Mouse (Mus musculus) retina, adult 2 months (tissue): ENCODE results near the gene Maml1.
"Not testable (repeated sequence)": the region's sequence is repeated elsewhere in the genome, so short reads cannot be mapped to it uniquely, and the experiment has no call there.

Experiments
- DNase-seq: peaks from one replicate; pipeline ENCODE4 v3.0.0-alpha.2; 2012; ENCODE audit warnings: low read depth, low spot score

Gene Maml1

DNA sequence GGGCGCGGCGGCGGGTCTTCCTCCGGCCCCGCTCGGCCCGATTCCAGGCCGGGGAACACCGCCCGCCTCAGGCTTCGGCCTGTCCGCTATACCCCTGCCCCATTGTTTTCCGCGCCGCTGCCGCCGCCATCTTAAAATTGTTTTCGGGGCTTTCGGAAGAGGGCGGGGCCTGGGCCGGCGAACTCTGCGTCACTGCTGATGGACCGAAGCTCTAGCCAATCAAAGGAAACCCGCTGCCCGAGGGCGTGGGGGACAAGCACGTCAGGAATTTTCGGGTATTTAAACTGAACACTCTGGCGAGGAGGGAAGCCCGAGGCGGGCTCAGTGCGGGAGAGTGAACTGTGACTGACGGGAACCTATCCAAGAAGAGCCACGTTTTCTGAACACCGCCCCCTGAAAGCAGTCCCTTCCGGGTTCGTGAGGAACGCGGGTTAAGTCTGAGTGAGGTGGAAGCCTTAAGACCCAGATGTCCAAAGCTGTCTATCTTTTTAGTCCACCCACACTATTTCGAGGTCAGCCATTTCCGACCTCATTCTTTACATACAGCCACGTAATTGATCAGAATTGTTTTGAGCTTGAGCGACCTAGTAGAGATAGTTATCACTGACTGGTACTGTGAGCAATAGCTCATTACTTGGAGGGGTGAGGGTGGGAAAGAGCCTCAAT, at the start of gene Maml1:
Maml1 (minus strand) TSS at position 122 of the 666 bp plus-strand sequence.
- peak; percentile 92 for DNase-seq

DNA sequence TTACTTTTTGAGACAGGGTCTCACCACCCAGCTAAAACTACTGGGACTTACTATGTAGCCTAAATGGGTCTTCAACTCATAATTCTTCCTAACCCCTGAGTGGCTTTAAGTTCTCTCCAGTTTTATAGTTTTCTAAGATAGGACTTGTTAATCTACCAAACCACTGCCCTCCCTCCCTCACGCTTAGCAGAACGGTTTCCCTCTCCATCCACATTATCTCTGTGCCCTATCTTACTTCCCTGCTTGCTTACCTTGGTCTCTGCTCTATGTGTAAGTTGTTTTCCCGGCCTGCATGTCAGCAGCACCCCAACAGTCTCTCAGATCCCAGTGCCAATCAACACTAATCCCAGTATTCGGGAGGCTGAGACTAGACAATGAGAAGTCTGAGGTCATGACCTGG, 44.8 kb upstream of the Maml1 start:
- DNase-seq = no peak

DNA sequence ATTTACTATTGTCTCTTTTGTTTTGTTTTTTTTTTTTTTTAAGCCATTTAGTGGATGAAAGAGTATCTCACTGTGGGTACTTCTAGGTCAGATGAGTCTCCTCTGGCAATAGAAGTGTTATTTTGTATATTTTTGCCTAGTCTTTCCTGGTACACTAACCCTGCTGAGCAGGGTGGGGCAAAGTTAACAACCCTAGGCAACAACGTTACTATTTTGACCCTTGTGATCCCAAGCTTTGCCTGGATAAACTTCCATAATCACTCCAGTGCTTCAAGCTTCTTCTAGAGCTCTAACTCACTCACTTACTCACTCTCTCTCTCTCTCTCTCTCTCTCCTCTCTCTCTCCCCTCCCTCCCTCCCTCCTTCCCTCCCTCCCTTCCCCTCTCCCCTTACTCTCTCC, 44.0 kb upstream of the Maml1 start:
- DNase-seq = no peak

DNA sequence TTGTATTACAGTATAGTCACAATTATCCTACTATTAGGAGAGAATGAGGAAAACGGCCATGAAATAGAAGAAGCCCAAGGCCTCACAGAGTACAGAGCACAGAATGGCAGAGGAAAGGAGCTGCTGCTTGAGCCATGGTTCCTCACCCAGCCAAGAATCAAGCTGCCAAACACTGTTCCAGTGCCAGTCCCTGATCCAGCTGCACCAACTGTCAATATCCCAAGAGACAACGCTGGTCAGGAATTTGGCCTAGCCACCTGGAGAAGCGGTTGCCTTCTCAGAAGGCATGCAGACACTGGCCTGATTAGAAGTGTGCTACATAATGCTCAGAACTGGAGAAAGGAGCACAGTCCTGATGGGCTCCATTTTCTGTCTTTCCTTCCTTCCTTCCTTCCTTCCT, 41.1 kb upstream of the Maml1 start:
- no peak for DNase-seq

DNA sequence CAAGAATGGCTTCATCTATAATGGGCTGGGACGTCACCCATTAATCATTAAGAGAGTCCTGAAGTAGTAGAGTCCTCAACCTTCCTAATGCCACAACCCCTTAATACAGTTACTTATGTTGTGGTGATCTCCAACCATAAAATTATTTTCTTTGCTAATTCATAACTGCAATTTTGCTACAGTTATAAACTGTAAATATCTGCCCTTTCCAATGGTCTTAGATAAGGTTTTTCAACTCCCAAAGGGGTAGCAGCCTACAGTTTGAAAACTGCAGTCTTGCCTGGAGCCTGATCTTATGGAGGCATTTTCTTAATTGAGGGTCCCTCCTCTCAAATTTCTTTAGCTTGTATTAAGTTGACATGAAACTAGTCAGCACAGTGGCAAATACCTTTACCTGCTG, 37.3 kb upstream of the Maml1 start:
- DNase-seq = no peak

DNA sequence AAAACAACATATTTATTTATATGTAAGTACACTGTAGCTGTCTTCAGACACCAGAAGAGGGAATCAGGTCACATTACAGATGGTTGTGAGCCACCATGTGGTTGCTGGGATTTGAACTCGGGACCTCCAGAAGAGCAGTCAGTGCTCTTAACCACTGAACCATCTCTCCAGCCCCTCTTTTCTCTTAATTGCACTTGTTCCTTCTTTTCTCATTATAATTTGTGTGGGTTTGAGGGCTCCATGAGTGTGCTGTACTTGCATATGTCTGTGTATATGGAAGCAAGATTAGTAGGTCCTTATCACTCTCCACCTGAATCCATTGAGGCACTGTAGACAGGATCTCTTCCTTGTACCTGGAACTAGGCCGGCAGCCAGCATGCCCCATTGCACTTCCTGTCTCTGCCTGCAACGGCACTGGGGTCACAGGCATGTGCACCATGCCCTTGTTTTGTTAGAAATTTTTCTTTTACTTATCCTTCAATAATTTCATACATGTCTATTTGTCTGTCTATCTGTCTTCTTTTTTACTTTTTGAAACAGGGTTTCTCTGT, 36.0 kb upstream of the Maml1 start:
- DNase-seq = no peak

DNA sequence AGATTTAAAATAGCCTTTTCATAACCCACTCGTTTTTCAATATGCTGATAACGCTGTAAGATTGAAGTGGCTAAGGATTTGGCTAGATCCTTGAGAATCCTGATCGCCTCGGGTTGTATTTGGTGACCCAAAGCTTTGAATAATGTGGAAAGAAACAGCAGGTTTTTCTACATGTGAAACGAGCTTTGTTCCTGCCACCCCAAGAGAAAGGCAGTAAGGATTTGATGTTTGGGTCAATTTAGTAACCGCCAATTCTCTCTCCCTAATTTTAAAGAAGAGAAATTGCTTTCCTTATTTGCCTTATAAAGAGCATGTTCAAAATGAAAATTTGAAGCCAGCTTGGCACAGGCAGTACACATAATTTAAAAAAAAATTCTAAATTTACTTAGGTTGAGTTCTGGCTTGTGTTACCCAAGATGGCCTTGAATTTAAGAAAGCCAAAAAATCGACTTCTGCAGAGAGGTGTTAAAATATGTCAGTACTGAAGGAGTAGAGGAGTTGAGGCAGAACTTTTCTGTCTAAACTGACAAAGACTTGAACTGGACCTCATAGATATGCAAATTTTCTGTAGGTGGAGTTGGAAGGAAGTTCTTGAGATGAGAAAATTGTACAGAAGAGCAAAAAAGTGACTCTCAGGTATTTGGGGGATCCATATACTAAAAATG, 34.3 kb upstream of the Maml1 start:
- no peak for DNase-seq

DNA sequence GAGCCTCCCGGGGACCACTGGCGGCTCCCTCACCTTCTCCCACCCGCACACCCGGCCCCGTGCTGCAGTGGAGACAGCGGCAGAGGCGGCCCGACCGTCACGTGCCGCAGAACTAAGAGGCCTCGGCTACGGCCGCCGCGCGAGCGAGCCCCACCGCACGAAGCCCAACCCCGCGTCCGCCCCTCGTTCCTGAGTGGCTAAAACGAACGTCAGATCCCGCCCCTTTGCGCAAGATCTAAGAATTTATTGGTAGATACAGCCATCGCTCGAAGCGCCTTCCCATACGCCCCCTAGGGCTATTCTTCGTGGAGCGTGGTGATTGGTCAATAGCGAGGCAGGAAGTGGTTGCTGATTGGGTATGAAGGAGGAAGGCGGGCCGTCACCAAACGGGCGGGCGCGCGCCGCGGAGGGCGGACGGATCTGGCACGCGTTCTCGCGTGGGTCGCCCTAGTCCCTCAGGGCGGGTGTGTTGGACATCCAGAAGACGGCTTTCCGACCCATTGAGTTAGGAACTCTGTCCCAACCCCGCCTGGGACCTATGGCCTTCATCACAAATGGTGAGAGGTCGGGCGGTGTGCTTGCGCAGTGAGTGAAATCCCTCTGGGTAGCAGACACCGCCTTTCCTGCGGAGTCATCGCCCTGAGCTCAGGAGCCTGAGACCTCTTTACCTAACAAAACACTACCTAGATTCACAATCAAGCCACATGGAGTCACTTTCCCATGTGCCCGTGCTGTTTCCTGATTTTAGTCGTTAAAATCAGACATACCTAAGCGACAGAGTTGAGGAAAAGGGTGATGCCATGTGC, 33.6 kb upstream of the Maml1 start, which contains the start of gene Canx:
Canx (minus strand) TSS at position 178 of the 806 bp plus-strand sequence.
- peak; percentile 99 for DNase-seq

DNA sequence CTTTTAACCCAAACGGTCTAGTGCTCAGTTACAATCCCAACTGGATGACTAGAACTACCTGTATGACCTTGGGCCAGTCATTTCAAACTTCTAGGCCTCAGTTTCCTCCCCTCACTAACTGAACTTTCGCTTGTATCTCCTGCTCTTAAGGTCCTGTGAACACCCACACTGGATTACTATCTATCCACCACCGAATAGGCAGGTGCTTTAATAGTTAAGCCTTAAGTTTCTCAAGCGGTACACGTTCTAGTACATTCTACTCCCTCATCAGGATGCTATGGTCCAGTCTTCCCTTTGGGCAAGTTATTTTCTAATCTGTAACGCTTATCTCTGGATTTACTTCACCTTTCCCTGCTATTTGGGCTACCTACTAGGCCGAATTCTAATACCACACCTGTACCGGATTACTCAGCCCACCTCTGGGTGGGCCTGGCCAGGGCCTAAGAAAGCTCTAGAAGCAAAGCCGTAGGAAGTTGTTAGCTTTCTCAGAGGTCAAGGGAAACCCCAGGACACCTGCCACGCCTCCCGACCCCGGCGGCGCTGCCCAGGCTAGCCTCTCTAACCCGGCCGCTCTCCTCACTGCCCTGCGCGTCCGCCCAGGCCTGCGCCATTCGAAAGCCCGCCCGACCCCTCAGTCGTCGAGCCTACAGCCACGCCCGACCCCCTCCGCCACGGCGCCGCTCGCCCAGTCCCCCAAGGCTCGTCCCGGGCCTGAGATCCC, 32.8 kb upstream of the Maml1 start:
- DNase-seq = no peak

DNA sequence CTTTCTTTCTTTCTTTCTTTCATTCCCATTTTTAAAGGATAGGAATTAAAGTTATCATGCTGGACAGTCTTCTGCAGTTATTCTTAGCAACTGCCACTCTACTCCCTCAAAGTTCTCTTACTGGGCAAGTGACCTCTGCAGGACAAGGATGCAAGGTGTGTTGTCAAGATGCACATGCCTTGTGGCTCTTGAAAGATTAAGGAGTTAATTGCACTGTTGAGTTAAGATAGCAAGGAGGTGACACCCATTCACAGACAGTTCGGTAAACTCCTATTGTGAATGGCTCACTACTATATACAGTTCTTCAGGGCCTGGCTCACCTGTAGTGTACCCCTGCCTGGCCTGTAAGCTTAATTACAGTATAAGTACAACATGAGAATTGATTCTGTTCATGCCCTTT, 31.7 kb upstream of the Maml1 start:
- DNase-seq = no peak

DNA sequence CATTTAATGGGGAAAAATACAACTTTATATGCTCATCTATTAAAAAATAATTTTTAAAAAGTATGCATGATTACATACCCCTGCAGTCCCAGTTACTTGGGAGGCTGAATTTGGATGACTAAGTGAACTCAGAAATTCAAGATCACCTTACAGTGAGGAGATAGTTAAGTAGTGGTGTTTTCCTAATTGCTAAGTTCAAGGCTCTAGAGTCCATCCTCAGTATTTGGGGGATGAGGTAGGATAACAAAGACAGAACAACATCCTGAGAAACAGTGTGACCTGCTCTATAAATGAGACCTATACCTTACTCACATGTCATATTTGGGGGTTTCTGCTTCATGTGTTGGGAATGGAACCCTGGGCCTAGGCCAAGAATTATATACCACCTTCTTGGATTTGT, 30.2 kb upstream of the Maml1 start:
- DNase-seq = no peak

DNA sequence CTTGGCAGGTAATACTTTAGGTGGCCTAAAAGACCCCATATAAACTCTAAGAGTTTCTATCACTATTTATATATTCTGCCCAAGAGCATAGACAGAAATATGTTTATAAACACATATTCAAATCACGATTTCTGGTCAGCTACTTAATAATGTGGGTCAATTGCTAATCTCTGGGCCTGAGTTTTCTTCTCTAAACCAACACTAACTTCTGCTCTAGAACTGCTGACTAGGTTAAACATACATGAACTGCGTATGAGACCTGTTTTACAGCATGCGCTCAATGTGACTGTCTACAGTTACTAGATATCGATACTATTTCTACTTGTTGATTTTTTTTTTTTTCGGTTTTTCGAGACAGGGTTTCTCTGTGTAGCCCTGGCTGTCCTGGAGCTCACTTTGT, 29.1 kb upstream of the Maml1 start:
- no peak for DNase-seq

DNA sequence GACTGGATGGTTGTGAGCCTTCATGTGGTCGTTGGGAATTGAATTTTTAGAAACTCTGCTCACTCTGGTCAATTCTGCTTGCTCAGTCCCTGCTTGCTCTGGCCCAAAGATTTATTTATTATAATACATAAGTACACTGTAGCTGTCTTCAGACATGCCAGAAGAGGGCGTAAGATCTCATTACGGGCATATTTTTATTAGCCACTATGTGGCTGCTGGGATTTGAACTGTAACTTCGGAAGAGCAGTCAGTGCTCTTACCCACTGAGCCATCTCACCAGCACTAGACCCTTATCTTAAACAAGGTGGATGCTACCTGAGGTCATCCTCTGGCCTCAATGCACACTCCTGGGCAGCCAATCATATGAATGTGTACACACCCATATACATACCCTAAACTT, 27.2 kb upstream of the Maml1 start:
- DNase-seq = not testable (repeated sequence)

DNA sequence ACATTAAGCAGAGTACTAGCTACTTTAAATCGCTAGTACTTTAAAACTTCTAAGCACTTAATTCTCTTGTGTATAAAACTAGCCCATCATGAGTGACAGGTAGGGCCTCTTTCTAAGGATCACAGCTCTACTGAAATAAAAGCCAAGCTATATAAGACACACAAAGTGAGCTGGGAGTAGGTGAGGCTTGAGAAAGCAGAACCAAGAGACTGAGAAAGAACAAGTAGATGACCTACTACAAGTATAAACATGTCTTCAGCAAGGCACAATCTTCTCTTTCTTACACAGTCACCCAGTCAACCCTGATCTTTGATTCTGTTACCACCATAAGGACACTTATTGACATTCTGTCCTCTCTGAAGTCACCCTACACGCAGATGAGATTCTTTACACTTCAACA, 20.7 kb upstream of the Maml1 start:
- no peak for DNase-seq

DNA sequence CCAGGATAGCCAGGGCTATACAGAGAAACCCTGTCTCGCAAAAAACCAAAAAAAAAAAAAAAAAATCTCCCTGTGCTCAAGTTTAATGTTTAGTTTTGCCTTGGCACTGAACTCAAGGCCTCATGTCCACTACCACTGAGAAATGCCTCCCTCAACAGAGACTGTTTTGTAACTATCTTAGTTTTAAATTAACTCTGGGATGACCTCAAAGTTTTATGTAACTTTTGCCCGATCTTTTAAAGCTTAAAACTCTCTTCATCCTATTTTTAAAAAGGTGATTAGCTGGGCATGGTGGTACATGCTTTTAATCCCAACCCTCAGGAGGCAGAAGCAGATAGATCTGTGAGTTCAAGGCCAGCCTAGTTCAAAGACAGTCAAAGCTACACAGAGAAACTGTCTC, 11.3 kb upstream of the Maml1 start:
- DNase-seq = no peak

DNA sequence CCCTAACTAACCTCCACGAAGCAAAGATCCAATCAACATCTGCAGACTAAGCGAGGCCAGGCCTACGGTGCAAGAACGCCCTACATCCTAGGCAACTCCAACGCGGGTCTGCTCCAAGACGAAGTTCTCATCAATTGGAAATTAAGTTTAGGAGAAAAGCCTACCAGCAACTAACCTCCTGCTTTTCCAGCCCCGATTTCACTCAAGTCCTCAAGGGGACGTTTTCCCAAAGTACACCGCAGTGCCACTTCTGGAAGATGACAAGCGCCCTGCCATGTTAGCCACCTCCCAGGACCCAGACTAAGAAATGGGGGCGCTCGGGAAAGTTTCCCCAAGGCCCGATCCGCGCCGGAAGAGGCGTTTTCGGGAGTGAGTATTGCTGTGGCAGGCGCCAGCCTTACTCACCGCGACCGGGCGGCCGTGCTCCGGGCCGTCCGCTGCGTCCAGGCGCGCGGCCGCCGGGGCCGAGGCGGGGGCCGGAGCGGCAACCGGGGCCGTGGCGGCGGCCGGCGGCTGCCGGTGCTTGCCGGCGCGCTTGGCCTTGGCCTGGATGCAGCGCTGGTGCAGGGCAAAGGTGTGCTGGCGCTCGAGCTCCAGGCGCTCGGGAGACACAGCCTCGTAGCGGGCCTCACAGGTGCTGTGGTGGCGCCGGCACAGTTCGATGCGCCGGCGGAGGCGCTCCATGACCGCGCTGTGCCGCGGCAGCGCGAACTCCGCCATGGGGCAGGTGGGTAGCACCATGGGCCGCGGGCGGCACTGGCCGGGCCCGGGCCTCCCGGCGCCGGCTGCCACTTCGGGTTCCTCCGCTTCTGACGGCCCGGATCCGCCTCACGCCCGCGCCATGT, 568 bp downstream of the Maml1 start:
- peak; percentile 28 for DNase-seq

DNA sequence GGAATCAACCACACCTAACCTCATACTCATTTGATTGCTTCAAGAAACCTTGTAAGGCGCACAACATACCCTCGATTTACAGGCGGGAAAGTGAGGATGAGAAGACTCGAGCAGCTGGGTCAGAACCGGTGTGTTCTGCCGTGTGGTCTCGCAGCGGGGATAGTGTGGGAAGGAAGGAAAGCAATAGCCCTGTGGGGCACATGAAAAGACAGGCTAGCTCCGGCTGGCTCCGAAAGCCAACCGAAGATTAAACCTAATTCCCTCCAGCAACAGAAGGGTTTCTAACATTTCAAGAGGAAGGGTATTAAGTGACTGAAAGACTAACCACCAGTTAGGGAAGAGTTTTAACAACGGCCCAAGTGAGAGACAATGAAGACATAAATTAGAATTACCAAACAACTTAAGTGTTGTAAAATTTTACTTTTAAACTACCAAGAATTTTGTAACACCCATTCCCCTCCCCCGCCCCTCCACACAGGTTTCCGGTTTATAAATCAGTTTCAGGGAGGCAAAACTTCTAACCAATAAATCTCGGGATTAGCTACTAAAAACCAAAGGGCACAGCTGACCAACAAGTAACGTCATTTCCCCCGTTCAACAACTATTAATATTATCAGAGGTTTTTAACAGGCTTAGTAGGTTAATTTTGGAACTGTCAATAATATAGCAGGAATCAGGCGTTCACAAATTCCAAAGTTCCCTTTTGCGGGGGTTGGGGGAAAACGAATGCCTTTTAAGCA, 1.5 kb downstream of the Maml1 start:
- no peak for DNase-seq

DNA sequence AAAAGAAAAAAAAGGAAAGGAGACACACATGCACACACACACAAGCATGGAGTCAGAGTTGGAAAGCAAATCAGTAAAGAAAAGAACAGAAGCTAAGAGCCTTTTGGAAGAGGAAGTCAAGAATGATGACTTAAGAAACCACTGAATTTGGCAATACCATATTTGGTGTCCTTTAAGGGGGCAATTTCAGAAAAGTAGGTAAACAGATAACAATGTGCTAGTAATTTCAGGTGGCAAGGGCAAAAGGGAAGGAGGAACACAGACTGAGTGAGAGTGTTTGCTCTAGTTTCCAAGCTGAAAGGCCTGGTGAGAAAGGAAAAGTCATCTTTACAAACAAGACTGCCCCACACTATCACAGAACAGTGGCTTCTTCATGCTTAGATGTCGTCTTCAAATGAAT, 5.7 kb downstream of the Maml1 start:
- no peak for DNase-seq

DNA sequence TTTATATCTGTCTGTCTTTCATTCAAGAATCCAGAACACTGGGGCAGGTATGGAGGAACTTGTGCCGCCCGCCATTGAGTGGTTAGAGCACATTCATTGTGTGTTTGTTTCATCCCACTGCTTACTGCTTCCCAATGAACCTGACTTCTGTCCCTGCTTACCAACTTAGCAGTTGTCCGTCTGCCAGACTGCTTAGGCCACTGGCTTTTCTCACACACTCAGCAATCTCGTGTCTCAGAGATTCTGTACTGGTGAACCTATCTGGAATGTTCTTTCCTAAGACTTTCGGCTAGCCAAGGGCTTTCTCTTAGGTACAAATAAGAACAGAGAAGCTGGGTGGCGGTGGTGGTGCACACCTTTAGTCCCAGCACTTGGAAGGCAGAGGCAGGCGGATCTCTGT, 6.4 kb downstream of the Maml1 start:
- DNase-seq = no peak

DNA sequence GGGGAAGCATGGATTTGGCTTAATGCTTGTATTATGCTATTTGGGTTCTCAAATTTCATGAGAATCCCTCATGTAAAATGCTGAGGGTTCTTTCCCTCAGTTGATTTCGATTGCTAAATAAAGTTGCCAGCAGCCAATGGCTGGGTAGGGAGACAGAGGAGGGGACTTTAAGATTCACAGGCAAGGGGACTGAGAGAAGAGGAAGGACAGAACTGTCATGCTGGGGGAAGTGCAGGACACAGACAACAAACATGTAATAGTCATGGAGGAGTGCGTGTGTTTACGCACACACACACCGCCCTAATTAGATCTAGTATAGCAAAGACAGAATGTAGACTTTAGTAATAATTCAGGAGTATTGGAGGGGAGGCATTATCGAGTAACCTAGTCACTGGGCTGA, 6.8 kb downstream of the Maml1 start:
- DNase-seq = no peak
